Mouse (Mus musculus) thymus, adult 2 months (tissue): Measurements from ENCODE around the gene Epm2aip1. TPM values are rescaled to one million over a fixed set of nuclear protein-coding genes. Genes with fewer than 3 reads are reported as not detected.

Experiments
- DNase-seq: peaks from one replicate; pipeline ENCODE4 v3.0.0; 2021
- H3K27ac ChIP-seq: fragments of 200-500 bp; 2 replicates; pipeline ENCODE4 v1.5.1; 2012; ENCODE audit warnings: low read length, control low read depth; ENCODE audit not compliant: control insufficient read depth, insufficient read depth
- H3K27me3 ChIP-seq: fragments of 200-500 bp; 2 replicates; pipeline ENCODE4 v1.6.1; 2012; ENCODE audit warnings: mild to moderate bottlenecking, low read length, moderate library complexity, mixed read lengths; ENCODE audit not compliant: control insufficient read depth, insufficient read depth
- H3K36me3 ChIP-seq: fragments of 200-500 bp; 2 replicates; pipeline ENCODE4 v1.6.1; 2012; ENCODE audit warnings: mild to moderate bottlenecking, low read length, moderate library complexity; ENCODE audit not compliant: control insufficient read depth, insufficient read depth
- H3K4me1 ChIP-seq: fragments of 200-500 bp; replicated peaks from 2 replicates; pipeline ENCODE4 v1.6.1; 2012; ENCODE audit warnings: low read length; ENCODE audit not compliant: control insufficient read depth, insufficient read depth
- H3K4me3 ChIP-seq: fragments of 200-500 bp; 2 replicates; pipeline ENCODE4 v1.5.1; 2012; ENCODE audit warnings: mild to moderate bottlenecking, low read length, control low read depth, moderate library complexity; ENCODE audit not compliant: control insufficient read depth, insufficient read depth
- CTCF ChIP-seq: fragments of 200-500 bp; IDR thresholded peaks from 2 replicates; pipeline ENCODE4 v1.5.1; 2012; ENCODE audit warnings: mild to moderate bottlenecking, control low read depth, low read length, moderate library complexity, borderline replicate concordance; ENCODE audit not compliant: control insufficient read depth, poor library complexity, insufficient read depth; ENCODE audit errors: extremely low read depth
- POLR2A ChIP-seq: fragments of 200-500 bp; IDR thresholded peaks from 2 replicates; pipeline ENCODE4 v1.6.1; 2012; ENCODE audit warnings: mild to moderate bottlenecking, low read length, control low read depth, moderate library complexity; ENCODE audit not compliant: control insufficient read depth, poor library complexity, insufficient read depth; ENCODE audit errors: extremely low read depth
- WGBS: fragments of 180-500 bp; shearing (Covaris S2); methylation state at CpG from one replicate; pipeline ENCODE4 v1.1.7; 2018; 5-methylcytosine and 5-hydroxymethylcytosine counted together
- polyA plus RNA-seq: library from polyadenylated mRNA; depleted of rRNA; stranded (reverse); fragments of >200 nt; gene quantifications from 2 replicates; pipeline ENCODE4 v1.2.3, GENCODE M21; 2012; rRNA removed

Gene Epm2aip1
- polyA plus RNA-seq = 22.9 and 29.1 TPM in 2 replicates

- WGBS = under 1% methylated on average over 64 of the region's 64 CpGs
Measured at GRCm38 (mm10) chr9:111271434-111272160, at the start of gene Epm2aip1, which contains the start of gene Mlh1. Gene Epm2aip1 (plus strand): TSS chr9:111271929. Gene Mlh1 (minus strand): TSS chr9:111271791.

DNA sequence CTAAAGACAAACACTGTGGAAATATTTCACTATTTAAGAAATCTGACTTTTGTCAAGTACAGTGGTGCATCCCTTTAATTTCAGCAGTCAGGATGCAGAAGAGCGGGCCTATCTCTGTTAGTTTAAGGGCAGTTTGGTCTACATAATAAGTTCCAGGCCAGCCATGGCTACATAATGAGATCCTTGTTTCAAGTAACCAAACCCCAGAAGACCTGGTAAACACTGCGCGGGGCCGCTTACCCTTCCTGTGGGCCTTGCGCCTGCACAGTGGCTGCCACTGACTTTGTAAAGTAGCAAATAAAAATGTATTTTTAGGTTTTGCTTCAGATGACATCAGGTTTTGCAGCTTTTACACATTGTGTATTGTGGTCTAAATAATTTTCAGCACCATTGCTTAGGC is 48.3 kb upstream of the Epm2aip1 start:
- TF ChIP-seq CTCF (no peak), POLR2A (no peak)
- H3K27ac ChIP-seq = no peak overlapping the region
- H3K4me1 ChIP-seq = no peaks in the 10 kb centered on the region
- peaks cover 30% of the 10 kb centered on the region for H3K36me3 ChIP-seq
- DNase-seq = no peak
- H3K4me3 ChIP-seq = no peak overlapping the region
- no peaks in the 10 kb centered on the region for H3K27me3 ChIP-seq
- WGBS = 97% methylated on average over 5 of the region's 5 CpGs

More at GRCm38 (mm10) chr9:111271434-111272160, at the start of gene Epm2aip1, which contains the start of gene Mlh1:
- DNase-seq = peak; percentile 98
- Histone ChIP-seq H3K27me3 (no peaks in the 10 kb centered on the region), H3K4me1 (peaks cover 7% of the 10 kb centered on the region), H3K36me3 (peaks cover 8% of the 10 kb centered on the region), H3K4me3 (peak within 1 kb of the TSS; percentile 86), H3K27ac (peak within 1 kb of the TSS; percentile 76)
- TF ChIP-seq CTCF = no peak
- peak; percentile 99 for TF ChIP-seq POLR2A

- DNase-seq = no peak
- no peak overlapping the region for H3K27ac ChIP-seq
- no peaks in the 10 kb centered on the region for H3K27me3 ChIP-seq
- H3K4me1 ChIP-seq = no peaks in the 10 kb centered on the region
- no peak overlapping the region for H3K4me3 ChIP-seq
- 96% methylated on average over 5 of the region's 5 CpGs for WGBS
- TF ChIP-seq POLR2A = no peak
- TF ChIP-seq CTCF = no peak
- peaks cover 54% of the 10 kb centered on the region for H3K36me3 ChIP-seq
Measured at GRCm38 (mm10) chr9:111228446-111228845, 43.3 kb upstream of the Epm2aip1 start.

DNA sequence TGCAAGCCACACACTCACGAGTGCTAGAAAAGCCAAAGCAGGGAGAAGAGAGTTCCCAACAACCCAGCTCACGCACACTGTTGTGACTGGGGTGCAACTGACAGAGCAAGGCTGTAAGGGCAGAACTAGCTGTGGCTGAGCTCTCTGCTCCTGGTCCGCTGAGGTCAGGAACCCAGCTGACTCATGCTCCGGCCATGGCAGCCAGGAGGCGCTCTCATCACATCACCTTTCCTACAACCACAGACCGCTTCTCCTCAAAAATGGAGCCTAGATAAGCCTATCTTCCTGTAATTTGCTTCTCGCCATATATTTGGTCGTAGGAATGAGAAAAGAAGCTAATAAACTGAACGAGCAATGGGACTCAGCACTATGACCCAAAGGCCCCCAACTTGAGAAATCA is 37.0 kb upstream of the Epm2aip1 start:
- DNase-seq = peak; percentile 8
- Histone ChIP-seq H3K27me3 (no peaks in the 10 kb centered on the region), H3K36me3 (peaks cover 48% of the 10 kb centered on the region), H3K4me1 (no peaks in the 10 kb centered on the region), H3K27ac (no peak overlapping the region), H3K4me3 (no peak overlapping the region)
- WGBS = 97% methylated on average over 9 of the region's 9 CpGs
- TF ChIP-seq CTCF (no peak), POLR2A (no peak)

DNA sequence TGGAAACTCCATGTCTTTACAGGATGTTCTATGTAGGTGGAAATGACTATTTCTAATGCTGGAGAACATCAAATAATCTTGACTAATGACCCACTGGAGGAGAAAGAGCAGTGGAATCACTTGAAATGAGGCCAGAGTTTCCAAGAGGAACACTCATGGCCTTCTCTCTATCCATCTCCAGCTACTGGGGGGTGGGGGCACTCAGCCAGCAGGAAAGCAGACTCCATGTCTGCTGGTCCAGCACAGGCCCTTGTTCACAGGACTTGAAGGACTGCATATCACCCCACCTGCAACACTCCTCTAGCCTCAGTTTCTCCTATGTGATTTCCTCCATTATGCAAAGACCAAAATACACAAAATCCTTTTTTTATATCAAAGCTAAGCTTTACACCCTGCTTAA is 34.0 kb upstream of the Epm2aip1 start:
- Histone ChIP-seq H3K36me3 (peaks cover 50% of the 10 kb centered on the region), H3K4me1 (no peaks in the 10 kb centered on the region), H3K4me3 (no peak overlapping the region), H3K27ac (no peak overlapping the region), H3K27me3 (no peaks in the 10 kb centered on the region)
- DNase-seq = no peak
- TF ChIP-seq CTCF = no peak
- no peak for TF ChIP-seq POLR2A

GRCm38 (mm10) chr9:111239821-111240220 is 31.9 kb upstream of the Epm2aip1 start:
- Histone ChIP-seq H3K36me3 (peaks cover 41% of the 10 kb centered on the region), H3K27ac (no peak overlapping the region), H3K4me1 (no peaks in the 10 kb centered on the region), H3K27me3 (no peaks in the 10 kb centered on the region), H3K4me3 (no peak overlapping the region)
- no peak for DNase-seq
- TF ChIP-seq CTCF (no peak), POLR2A (no peak)
- 96% methylated on average over 4 of the region's 4 CpGs for WGBS

DNA sequence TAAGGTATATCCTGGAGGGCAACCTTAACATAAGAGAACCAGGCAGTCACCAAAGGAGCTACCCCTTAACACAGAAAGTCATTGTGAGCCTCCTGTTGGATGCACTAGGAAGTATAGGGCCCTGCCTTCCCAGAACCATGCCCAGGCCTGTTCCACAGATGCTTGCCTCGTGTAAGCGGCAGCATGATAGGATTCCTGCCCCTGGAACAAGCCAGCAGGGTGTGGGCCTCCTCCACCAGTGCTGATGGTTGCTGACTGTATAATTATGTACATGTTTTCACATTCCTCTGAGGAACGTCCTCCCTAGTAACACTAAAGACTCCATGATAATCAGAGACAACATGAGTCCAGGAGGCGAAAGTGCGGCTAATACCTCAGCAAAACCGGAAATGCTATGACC is 28.3 kb upstream of the Epm2aip1 start:
- 94% methylated on average over 6 of the region's 6 CpGs for WGBS

More for the DNA sequence above, 28.3 kb upstream of the Epm2aip1 start:
- Histone ChIP-seq H3K4me3 (no peak overlapping the region), H3K27me3 (no peaks in the 10 kb centered on the region), H3K27ac (no peak overlapping the region), H3K4me1 (no peaks in the 10 kb centered on the region), H3K36me3 (peaks cover 36% of the 10 kb centered on the region)
- no peak for TF ChIP-seq CTCF
- no peak for DNase-seq
